Mouse (Mus musculus) cerebellum, adult 2 months (tissue): ENCODE data around the gene Syt17.

Experiments used
- CTCF ChIP-seq: fragments of 200-500 bp; IDR thresholded peaks from 2 replicates; pipeline ENCODE4 v1.5.1; 2011; ENCODE audit warnings: low read depth, mild to moderate bottlenecking, control low read depth, low read length, moderate library complexity, borderline replicate concordance; ENCODE audit not compliant: insufficient read depth
- POLR2A ChIP-seq: fragments of 200-500 bp; IDR thresholded peaks from 2 replicates; pipeline ENCODE4 v1.6.1; 2011; ENCODE audit warnings: low read length, control low read depth, borderline replicate concordance; ENCODE audit not compliant: insufficient read depth

GRCm38 (mm10) chr7:118345396-118345795 is 102.6 kb downstream of the Syt17 start:
- no peak for TF ChIP-seq POLR2A
- TF ChIP-seq CTCF = no peak
